Mouse (Mus musculus) left cerebral cortex, adult 9 months (tissue): ENCODE measurements at regions not wholly inside any gene's neighbourhood (a gene's known extent, or its start where the extent isn't known, plus 50 kb on each side); places are given as distances from the start of the nearest gene placed in this dataset.

Experiments used
- DNase-seq, 2 experiments: peaks; one replicate each; pipeline ENCODE4 v3.0.0; 2022; ENCODE audit warnings: low spot score in 2 of 2

GRCm38 (mm10) chr3:17661987-17662386 is 286.2 kb upstream of the Cypt12 start:
- no peak for DNase-seq

GRCm38 (mm10) chr3:17667016-17667415 is 281.2 kb upstream of the Cypt12 start:
- peak in 1 of 2 experiments; percentile 9 for DNase-seq

GRCm38 (mm10) chr3:17668839-17669238 is 279.4 kb upstream of the Cypt12 start:
- DNase-seq = no peak
